Mouse (Mus musculus) erythroid progenitor cell, adult 5-6 weeks (primary cell): ENCODE data around the gene Gjd3. TPM values are rescaled to one million over a fixed set of nuclear protein-coding genes. Genes with fewer than 3 reads are reported as not detected.

Experiments
- ATAC-seq: replicated peaks from 2 replicates; pipeline ENCODE4 v1.8.0; 2016; ENCODE audit warnings: moderate number of reproducible peaks, mild to moderate bottlenecking, moderate TSS enrichment, inconsistent platforms; ENCODE audit not compliant: poor library complexity, low FRiP score, severe bottlenecking
- total RNA-seq, 2 experiments: library from RNA; stranded (forward) in 1 of 2; stranded (reverse) in 1 of 2; fragments of 150-400 nt in 1 of 2; fragments of 186-747, 209-891 nt in 1 of 2; gene quantifications; 2 replicates each; pipeline versions ENCODE4 v1.2.3 to v1.2.4; 2015 to 2017; ENCODE audit warnings: low replicate concordance in 2 of 2

Gene Gjd3
- total RNA-seq, 2 experiments from 2014 or later, result not detected

DNA sequence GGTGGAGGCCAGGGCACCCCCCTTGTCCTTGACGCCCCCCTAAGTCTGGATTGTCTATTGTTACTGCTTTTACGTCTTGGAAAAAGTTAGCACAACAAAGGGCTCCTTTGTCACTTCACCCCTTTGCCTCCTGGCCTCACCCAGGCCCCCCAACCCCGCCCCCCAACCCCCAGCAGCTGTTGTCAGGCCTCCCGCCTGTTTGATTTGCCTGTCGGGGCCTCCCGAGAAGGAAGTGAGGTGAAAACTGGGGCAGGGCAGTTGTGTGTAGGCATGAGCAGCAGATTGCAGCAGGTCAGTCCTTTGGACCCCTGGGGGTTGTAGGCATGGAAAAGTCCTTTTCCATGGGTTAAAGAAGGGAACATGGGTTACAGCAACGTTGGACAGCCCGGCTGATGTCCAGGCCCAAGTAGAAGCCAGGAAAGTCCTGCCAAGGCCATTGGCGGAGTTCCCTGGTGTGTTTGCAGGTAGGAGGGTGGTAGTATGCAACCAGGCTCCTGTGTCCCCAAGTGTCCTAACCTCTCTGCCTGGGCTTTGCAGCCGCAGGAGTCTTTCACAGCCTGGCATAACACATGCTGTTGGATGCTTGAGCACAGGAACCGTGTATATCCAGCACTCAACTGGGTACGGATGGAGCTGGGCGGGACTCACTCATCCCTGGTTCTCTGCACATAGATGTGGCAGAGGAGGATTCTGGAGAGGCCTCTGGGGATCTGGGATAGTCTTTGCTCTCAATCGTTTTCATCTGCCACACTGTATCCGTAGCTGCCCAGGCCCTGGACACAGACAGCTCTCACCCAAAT is 18.0 kb downstream of the Gjd3 start:
- no peak for ATAC-seq

DNA sequence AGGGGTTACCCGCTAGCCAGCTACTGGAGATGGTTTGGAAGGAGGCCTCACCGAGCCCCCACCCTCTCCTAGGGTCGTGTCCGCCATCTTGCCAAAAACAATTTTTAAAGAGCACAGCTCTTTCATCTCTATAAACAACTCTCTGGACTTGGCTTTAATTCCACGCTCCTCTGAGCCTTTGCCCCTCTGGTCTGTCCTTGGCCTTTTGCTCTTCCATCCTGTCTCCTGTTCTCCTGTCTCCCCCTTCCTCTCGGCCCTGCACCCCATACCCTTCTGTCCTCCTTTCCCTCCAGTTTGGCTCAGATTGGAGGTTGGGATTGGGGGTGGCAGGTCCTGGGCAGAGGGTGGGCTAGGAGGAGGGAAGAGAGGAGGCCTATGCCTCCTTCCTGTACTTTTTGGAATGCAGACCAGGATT is 18.6 kb downstream of the Gjd3 start:
- ATAC-seq, result no peak

DNA sequence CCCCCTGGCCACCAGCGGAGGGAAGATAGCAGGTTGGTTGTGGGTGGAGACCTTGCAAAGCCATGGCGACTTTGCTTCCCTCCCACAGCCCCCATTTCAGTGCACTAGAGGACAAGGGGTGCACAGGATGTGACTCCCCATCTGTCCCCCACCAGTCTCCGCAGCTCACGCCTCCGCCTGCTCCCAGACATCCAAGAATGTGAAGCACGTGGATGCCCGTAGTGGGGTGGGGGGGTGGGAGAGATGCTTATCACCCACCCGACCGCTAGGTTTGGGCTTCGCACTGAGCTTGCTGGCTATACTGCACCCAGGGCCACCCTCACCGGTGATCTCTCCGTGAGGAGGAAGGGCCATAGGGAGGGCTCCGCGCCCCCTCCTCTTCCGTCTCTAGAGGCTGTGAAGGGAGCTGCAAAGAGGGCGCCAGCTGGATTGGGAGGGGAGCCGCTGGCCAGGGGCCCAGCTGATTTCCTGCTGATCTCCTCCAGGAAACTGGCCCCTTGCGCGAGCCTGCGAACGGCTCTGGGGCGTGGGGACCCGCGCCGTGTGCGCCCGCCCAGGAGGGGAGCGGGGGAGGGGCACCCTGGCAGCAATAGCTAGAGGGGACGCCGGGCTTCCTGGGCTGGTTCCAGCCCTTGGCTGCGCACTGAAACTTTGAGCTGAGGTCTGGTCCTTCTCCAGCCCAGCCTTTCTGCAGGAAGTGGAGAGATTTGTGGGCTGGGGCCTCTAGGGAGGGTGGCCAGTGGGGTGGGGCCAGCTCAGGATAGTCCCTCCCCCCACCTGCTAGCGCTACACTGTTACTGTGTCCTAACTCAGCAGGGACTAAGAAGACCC is 19.4 kb downstream of the Gjd3 start:
- ATAC-seq, result no peak

DNA sequence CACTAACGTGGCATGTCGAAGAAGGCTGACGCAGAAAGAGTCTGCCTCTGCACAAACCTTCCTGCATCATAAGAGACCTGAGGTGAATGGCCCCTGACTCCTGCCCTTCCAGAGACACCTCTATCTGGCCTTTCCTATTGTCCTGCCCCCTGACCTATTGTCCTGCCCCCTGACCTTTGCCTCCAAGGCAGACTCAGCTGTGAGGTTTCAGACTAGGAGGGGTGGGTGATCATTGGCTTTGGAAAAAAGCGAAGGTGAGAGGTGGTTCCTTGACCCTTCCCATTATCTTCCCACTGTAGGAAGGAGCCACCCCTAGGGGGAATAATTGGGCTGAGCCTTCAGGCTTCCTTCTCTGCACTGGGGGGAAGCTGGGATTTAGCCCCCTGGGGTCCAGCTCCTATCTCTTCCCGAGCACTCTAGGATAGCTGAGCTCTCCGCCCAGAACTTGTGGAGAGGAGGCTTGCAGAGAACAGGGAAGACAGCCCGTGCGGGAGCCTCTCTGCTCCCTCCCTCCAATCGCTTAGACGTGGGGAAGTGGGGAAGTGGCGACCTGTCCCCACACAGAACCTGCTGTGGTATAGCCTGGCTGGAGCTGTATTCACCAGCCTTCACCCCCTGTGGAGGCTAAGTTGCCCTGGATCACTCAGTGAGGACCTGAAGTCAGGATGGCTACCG is 20.3 kb downstream of the Gjd3 start:
- no peak for ATAC-seq

DNA sequence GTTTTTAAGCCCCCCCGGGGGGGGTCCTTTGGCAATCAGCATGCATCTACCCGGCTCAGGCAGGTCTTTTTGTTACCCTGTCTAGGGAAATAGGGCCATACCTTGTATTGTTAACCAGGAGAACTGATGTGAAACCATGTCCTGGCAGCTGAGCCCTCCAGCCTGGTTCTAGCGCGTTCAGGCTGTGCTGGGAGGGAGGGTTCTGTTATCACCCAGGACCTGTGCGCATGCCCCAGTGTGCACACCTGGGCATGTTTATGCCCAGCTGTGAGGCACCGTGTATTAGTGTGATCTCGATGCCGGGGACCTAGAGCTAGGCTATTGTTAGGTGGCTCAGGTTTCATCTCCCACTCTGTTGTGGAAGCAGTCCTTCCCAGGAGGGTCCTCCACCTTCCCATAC is 21.1 kb downstream of the Gjd3 start:
- ATAC-seq, result no peak

DNA sequence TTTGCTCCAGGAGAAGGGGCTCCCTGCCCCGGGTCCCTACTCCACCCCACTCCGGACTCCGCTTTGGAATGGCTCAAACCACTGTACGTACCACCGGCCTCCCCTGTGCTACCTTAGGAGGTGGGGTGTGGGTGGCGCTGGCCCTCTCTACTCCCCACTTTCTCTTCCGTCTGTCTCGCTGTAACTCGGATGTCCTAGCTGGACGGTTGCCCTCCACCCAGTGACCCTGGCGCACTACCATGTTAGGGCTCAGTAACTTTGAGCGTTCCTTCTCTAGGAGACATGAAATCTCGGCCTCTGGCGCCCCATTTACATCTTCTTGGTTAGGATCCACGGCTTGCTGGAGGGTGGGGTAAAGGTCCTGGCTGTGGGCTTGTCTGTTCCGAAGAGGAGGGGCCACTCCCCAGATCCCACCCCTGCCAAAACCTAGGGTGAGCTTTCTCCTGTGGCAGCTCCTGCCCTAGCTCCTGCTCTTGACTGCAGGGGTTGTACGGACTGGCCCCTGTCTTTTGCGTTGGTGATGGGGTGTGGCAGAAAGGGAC is 21.7 kb downstream of the Gjd3 start:
- no peak for ATAC-seq

DNA sequence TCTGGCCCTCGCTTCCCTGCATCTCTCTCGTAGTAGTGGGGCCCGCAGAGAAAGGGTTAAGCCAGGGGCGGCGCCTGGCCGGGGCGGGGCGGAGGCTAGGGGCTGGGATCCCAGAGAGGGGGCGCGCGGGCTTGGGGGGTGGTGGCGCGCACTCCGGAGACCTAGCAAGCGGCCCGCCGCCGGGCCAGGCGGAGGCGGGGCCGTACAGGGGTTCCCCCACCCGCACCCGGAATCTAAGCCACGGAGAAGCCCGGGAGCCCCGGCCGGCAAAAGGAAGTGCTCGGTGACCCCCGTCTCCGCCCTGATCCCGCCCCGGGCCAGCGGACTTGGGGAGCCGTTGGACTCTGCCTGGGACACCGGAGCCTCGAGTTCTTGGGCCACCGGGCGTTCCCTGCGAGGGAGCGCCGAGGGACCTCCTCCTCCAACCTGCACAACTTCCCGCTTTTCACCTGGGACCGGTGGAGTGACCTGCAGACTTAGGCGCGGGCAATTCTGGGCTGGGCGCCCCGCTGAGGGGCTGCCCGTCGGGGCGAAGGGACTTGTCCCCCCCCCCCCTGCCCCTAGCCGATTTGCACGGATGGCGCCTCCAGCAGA is 22.4 kb downstream of the Gjd3 start:
- no peak for ATAC-seq

DNA sequence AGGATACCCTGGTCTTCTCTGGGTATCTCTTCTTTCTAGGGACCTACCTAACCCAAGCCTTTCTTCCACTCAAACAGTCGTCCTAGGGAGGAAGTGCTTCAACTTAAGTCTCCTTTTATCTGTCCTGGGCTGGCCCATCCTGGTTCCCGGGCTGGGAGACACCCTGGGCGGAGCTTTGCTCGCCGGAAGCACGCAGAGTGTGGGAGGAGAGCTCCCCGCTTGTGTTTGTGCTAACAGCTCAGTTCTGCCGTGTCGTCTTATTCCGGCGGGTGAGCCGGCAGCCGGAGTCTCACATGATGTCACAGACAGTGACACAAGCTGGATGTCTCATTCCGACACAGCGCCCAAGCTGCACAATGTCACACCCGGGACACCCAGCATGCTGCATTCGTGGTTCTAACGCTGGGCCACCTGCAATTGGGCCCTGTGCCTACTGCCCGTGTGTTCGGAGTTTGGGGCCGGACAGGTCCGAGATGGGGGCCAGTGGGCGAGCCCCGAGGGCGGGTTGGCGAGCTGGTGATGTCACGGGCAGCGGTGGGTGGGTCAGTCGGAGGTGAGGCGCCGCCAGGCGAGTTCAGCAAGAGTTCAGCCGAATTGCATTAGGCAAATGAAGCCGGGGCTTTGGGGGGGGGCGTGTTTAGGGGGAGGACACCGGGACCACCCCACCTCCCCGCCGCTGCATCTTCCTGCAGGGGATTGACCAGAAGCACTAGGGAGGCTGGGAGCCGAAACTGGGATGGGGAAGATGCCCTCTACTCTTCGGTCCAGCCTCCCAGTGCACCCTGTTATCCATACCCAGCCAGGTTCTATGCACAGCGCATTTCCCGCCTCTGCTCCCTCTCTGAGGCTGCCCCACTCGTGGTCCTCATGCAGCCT is 23.1 kb downstream of the Gjd3 start:
- ATAC-seq, result peak; percentile 87

DNA sequence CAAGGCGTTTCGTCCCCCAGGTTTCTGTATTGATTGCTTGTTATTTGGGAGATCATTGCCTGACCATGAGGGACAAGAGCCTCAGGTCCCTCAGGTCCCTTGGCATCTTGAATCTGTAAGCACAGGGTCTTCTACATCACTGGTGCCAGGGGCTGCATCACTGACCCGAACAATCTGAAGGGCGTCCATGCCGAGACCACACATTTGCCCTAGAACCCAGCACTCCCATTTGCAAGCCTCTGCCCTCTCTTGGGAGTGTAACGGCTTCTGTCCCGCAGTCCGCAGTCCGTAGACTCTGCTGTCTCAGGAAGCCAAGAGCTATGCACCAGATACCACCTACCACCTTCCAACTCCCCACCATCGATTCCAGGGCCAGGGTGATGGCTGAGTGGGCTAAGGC is 26.5 kb downstream of the Gjd3 start:
- no peak for ATAC-seq

DNA sequence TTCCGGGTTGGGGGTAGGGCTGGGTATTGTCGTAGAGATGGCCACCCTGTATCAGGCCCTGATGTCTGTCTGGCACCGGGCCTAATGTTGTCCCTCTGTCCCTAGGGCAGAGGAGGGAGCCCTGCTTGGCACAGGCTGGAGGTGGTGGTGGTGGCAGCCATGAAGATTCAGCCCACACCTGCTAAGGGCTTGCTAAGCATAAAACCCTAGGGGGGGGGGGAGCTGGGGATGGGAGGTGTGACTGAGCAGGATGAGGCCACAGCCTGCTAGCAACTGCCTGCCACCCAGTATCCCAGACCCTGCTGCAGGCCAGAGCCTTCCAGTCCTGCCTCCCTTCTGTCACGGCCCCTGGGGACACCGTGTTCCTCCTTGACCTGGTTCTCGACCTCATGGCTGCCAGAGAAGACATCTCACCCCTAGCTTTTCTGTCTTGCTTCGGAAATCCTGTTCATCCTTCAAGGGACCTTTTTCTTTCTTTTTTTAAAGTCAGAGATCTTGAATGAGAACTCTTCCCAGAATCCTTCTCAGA is 27.0 kb downstream of the Gjd3 start:
- no peak for ATAC-seq

DNA sequence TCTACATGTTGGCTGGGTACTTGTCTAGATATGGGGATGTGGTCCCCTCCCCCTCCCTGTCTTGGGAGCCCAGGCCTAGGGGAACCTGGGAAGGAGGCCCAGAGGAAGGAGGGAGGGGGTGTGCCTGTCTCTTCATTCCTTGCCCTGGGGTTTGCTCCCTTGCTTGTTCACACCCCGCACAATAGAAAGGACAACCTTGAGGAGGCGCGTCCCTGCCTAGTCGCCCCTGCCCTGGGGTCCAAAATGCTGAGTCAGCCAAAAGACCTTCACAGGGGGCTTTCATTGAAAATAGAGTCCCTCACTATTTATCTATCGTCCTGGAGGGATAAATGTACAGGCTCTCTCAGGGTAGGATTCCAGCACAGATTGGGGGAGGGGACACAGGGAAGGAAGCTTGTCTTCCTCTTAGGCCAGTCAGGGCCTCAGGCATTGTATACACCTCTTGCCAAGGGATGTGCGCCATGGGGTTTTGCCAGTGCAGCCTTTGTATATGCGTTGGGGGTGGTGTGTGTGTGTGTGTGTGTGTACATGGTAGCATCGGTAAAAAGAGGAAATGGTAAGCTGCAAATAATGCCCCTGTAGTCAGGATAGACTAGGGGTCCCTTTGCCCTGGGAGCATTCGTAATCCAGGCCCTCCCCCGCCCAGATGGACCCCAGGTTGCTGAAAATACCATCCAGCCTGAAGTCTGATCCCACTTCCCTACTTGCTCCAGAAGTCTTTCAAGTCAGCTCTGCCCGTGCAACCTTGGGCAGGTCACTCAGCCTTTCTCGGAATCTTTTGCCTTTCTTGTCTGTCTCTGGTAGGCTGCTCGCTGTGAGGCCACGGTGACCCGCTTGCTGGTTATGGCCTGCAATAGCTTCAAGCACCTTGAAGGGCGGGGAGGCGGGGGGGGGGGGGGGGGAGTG is 27.8 kb downstream of the Gjd3 start:
- no peak for ATAC-seq

DNA sequence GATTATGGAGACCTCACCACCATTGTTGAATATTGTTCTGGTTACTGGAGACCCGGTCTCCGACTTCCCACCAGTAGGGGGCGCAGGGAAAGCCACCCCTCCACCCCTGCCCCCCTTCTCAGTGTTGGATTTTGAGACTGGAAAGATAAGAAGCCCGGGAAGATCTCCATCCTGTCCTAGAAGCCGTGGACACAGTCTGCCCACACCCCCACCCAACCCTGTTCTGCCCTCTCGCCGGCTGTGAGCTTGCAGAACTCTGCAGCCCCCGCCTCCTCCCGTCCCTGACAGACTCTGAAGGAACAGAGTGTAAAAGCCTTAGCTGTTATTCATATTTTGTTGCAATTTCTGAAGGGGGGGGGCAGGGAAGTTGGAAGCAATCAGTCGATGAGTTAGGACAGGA is 28.4 kb downstream of the Gjd3 start:
- ATAC-seq, result no peak

DNA sequence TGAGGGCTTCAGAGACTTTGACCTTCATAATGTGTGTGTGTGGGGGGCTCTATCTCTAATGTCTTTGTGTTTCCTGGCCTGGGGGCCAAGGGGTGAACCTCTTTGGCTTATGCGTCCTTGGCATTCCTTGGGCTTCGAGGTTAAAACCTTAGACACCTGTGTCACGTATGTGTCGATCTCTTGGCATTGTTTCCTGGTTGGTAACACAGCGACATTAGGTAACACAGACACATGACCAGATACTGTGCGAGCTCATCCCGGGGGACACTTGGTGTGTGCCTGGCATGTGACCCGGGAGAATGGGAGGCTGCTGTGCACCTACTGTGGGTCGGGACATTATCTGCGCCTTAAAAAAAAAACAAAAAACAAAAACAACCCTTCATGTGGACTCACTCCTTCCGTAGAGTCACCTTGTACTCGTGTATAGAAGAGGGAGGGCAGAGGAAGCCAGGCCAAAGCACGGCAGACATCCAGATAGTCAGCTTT is 28.9 kb downstream of the Gjd3 start:
- ATAC-seq, result no peak

DNA sequence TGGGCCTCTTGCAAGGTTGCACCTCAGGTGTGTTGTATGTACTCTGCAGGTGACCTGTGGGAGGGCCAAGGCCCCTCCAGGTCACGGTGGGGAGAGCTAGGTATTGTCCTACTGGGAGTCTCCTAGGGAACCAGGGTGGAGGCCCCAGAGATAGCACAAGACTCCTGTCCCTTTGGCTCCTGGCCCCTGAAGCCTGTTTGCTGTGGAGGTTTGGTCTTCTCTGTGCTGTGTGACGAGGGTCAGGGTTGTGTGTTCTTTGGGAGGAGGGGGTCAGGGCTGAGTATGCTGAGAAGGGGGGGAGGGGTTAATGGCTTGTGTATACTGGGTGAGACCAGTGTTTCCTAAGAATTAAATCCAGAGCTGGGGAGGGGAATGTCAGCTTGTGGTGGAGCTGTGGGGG is 29.5 kb downstream of the Gjd3 start:
- no peak for ATAC-seq

DNA sequence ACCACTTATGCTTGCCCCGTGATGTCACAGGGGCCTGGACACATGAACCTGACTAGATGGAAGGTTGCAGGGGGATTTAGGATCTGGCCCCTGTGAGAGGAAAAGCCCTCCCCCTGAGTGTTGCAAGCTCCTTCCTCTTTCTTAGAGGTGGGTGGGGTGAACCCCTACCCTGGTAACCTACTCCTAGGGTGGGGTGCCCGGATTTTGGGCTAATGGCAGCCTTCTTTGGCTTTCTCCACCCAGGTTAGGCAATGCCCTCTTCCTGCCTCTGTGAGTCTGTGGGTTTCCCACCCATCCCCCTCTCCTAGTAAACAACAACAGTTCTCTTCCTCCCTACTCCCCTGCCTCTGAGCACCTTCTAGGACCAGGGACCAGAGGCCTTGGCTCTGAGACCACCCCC is 30.1 kb downstream of the Gjd3 start:
- ATAC-seq, result no peak

DNA sequence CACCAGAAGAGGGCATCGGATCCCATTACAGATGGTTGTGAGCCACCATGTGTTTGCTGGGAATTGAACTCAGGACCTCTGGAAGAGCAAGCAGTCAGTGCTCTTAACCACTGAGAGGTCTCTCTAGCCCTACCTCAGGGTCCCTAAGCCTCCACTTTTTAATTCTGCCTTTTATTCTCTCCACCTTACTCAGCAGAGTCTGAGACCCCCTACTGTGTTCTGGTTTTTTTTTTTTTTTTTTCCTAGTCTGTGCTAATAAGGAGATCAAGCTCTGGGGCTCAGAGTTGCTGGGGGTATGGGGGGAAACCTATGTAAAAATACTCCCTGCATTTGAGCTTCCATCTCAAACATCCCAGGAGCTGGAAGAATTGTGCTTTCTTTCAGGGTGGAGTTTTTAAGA is 30.7 kb downstream of the Gjd3 start:
- ATAC-seq, result no peak

DNA sequence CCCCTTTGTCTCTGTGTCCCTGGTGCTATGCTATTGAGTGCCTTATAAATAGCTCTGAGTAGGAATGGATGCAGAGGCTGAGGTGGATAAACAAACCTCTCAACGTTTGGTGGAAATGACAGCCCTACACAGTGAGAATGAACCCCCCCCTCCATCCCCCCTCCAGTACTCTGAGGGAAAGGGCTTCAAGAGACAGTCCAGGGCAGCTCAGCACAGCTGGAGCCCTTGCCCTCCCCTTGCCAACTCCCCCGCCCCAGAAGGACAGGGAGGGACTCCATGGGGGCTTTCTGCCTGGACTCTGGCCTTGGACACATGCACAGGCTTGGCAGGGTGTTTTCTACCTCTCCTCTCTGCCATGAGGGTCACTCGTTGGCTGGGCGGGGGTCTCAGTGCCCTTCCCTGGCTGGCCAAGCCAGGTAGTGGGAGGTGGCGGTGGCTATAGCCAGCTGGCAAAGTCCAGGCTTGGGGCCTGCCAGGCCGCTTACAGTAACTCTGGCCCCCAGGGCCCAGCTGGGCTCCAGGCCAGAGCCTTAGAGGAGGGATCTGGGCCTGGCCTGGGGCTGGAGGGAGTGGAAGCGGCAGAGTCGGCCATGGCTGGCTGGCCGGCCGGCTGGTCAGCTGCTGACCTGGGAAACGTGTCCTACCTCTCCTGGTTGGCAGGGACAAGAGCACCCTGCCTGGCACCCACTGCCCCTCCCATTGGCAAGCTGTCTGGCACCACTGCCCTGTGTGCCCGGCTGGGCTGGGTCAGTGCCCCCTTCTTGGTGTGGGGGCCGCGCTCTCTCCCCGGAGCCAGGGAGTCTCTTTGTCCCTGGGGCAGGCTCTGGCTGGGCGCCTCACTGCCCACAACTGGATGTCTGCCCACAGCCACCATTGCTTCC is 31.6 kb downstream of the Gjd3 start:
- ATAC-seq, result no peak
